Mouse (Mus musculus) midbrain, embryonic 11.5 days (tissue): Measurements from ENCODE around the gene Idua. TPM values are rescaled to one million over a fixed set of nuclear protein-coding genes. Genes with fewer than 3 reads are reported as not detected.

Experiments used
- ATAC-seq: fragments of 200-750 bp; cut with Nextera tagmentation; 2 replicates; pipeline ENCODE4 v1.8.0; 2017; ENCODE audit warnings: moderate TSS enrichment, moderate library complexity; ENCODE audit not compliant: low FRiP score
- DNase-seq: peaks from one replicate; pipeline ENCODE4 v3.0.0; 2015; ENCODE audit warnings: low spot score; ENCODE audit errors: missing footprints
- H3K27ac ChIP-seq: fragments of 300-500 bp; sonication (generic); 2 replicates; pipeline ENCODE4 v1.5.1; 2014; ENCODE audit warnings: low read depth, low read length
- H3K27me3 ChIP-seq: fragments of 300-500 bp; sonication (generic); 2 replicates; pipeline ENCODE4 v1.6.1; 2014; ENCODE audit warnings: mild to moderate bottlenecking, low read length, moderate library complexity, mixed read lengths; ENCODE audit not compliant: control insufficient read depth, insufficient read depth
- H3K36me3 ChIP-seq: fragments of 300-500 bp; sonication (generic); 2 replicates; pipeline ENCODE4 v1.6.1; 2014; ENCODE audit warnings: mild to moderate bottlenecking, low read length, moderate library complexity, mixed read lengths; ENCODE audit not compliant: control insufficient read depth, insufficient read depth
- H3K4me1 ChIP-seq: fragments of 300-500 bp; sonication (generic); 2 replicates; pipeline ENCODE4 v1.6.1; 2014; ENCODE audit warnings: low read length; ENCODE audit not compliant: control insufficient read depth, insufficient read depth
- H3K4me2 ChIP-seq: fragments of 300-500 bp; sonication (generic); 2 replicates; pipeline ENCODE4 v1.6.1; 2014; ENCODE audit warnings: mild to moderate bottlenecking, moderate library complexity
- H3K4me3 ChIP-seq: fragments of 300-500 bp; sonication (generic); 2 replicates; pipeline ENCODE4 v1.5.1; 2014; ENCODE audit warnings: low read depth, low read length
- H3K9ac ChIP-seq: fragments of 300-500 bp; sonication (generic); 2 replicates; pipeline ENCODE4 v1.6.1; 2014; ENCODE audit warnings: low read length
- H3K9me3 ChIP-seq: fragments of 300-500 bp; sonication (generic); 2 replicates; pipeline ENCODE4 v1.6.1; 2016; ENCODE audit warnings: low read length; ENCODE audit not compliant: control insufficient read depth
- WGBS: fragments of 180-500 bp; shearing (Covaris S2); extraction: QIAGEN DNeasy Blood & Tissue Kit; methylation state at CpG from one replicate; pipeline ENCODE4 v1.1.7; 2014; 5-methylcytosine and 5-hydroxymethylcytosine counted together
- polyA plus RNA-seq: library from polyadenylated mRNA; unstranded; fragments of >200 nt; fragmentation: Nextera tagmentation; extraction: Ambion mirVana; gene quantifications from 2 replicates; pipeline ENCODE4 v1.2.1, GENCODE M21; 2014

The Idua gene
- polyA plus RNA-seq, 1 experiment from 2014 or later, result 9.2 TPM

- H3K36me3 ChIP-seq, result 0 out of 2 replicates have a peak, but pooled peaks cover 2% of the 10 kb centered on the region
- ATAC-seq (no peak), DNase-seq (no peak)
- H3K9me3 ChIP-seq, result no peaks in the 10 kb centered on the region
- H3K4me3 ChIP-seq, result no peak within 1 kb of the TSS
- H3K9ac ChIP-seq, result no peak within 1 kb of the TSS
- no peaks in the 10 kb centered on the region for H3K27me3 ChIP-seq
- H3K4me2 ChIP-seq, result no peak within 1 kb of the TSS
- H3K4me1 ChIP-seq, result peaks cover 3% of the 10 kb centered on the region
- WGBS, result 82% methylated on average over 9 of the region's 9 CpGs
- no peak within 1 kb of the TSS for H3K27ac ChIP-seq
Measured at GRCm38 (mm10) chr5:108675251-108675816, 15.2 kb downstream of the Idua start, which contains the start of gene Slc26a1. Gene Slc26a1 (minus strand): TSS chr5:108675569.

- Histone ChIP-seq H3K9ac (peak overlapping the region; percentile 64), H3K9me3 (no peaks in the 10 kb centered on the region), H3K4me1 (peaks cover 3% of the 10 kb centered on the region), H3K36me3 (0 out of 2 replicates have a peak, but pooled peaks cover 2% of the 10 kb centered on the region), H3K4me2 (peak overlapping the region; percentile 51), H3K4me3 (peak overlapping the region; percentile 31), H3K27ac (peak overlapping the region; percentile 74), H3K27me3 (no peaks in the 10 kb centered on the region)
- DNase-seq (no peak), ATAC-seq (peak; percentile 63)
- 9% methylated on average over 5 of the region's 5 CpGs for WGBS
Measured at GRCm38 (mm10) chr5:108676772-108677498, 16.8 kb downstream of the Idua start.

DNA sequence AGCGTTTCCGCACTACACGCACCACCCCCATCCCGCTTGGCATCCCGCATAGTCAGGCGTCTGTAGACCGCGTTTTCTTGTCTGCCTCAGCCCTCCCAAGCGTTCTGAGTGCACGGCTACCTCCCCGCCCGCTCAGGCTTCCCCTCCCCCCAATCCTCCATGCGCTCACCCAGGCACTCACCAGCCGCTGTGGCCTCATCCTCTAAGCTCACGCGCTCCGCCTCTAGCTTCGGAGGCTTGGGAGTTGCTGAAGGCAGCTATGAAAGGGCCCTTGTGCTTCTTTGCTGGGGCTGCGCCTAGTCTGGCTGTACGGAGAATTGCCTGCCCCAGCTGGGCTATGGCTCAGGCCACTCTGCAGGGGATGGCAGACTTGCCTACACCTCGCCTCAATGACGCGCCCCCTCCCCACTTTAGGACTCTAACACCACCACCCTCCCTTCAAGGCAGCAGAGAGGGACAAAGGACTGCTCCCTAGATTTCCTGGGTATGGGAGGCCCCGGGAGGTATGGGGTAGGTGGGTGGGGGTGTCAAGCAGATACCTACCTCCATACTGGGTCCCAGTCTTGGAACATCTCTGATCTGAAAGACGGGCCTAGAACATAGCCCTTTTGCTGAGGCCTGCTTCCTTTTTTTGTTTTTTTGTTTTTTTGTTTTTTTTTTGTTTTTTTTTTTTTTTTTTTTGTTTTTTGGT is 17.6 kb downstream of the Idua start:
- DNase-seq, result peak; percentile 97
- Histone ChIP-seq H3K27ac (peak overlapping the region; percentile 74), H3K4me3 (peak overlapping the region; percentile 31), H3K36me3 (0 out of 2 replicates have a peak, but pooled peaks cover 2% of the 10 kb centered on the region), H3K9me3 (no peaks in the 10 kb centered on the region), H3K9ac (peak overlapping the region; percentile 64), H3K4me2 (peak overlapping the region; percentile 51), H3K27me3 (no peaks in the 10 kb centered on the region), H3K4me1 (peaks cover 3% of the 10 kb centered on the region)
- ATAC-seq, result peak; percentile 92
- 3% methylated on average over 25 of the region's 25 CpGs for WGBS

GRCm38 (mm10) chr5:108678296-108678854 is 18.2 kb downstream of the Idua start:
- Histone ChIP-seq H3K9ac (no peak overlapping the region), H3K27ac (no peak overlapping the region)
- WGBS, result 85% methylated on average over 6 of the region's 6 CpGs

GRCm38 (mm10) chr5:108679909-108680308 is 19.8 kb downstream of the Idua start:
- H3K27me3 ChIP-seq, result no peaks in the 10 kb centered on the region
- H3K4me1 ChIP-seq, result peaks cover 3% of the 10 kb centered on the region
- no peaks in the 10 kb centered on the region for H3K9me3 ChIP-seq
- ATAC-seq (no peak), DNase-seq (peak; percentile 78)
- no peak overlapping the region for H3K4me3 ChIP-seq
- 63% methylated on average over 3 of the region's 3 CpGs for WGBS
- H3K27ac ChIP-seq, result no peak overlapping the region
- no peaks in the 10 kb centered on the region for H3K36me3 ChIP-seq
- no peak overlapping the region for H3K4me2 ChIP-seq
- H3K9ac ChIP-seq, result no peak overlapping the region

More at GRCm38 (mm10) chr5:108678296-108678854, 18.2 kb downstream of the Idua start:
- no peak for ATAC-seq
- H3K27me3 ChIP-seq, result no peaks in the 10 kb centered on the region
- no peaks in the 10 kb centered on the region for H3K36me3 ChIP-seq
- H3K9me3 ChIP-seq, result no peaks in the 10 kb centered on the region
- no peak overlapping the region for H3K4me3 ChIP-seq
- H3K4me2 ChIP-seq, result no peak overlapping the region
- peak; percentile 73 for DNase-seq
- H3K4me1 ChIP-seq, result peaks cover 3% of the 10 kb centered on the region

DNA sequence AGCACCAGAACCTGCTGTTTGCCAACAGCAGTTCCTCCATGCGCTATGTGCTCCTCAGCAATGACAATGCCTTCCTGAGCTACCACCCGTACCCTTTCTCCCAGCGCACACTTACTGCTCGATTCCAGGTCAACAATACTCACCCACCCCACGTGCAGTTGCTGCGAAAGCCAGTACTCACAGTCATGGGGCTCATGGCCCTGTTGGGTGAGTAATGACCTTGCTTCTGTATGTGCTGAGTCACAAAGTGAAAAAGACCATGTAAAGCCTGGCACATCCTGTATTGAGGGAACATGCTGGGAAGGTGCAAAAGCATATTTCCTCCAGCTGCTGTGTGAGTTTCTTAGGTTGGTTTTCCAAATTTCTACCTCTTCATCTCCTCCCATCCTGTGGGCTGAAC is 20.7 kb downstream of the Idua start:
- ATAC-seq (no peak), DNase-seq (peak; percentile 73)
- H3K36me3 ChIP-seq, result no peaks in the 10 kb centered on the region
- no peak overlapping the region for H3K4me2 ChIP-seq
- 89% methylated on average over 6 of the region's 6 CpGs for WGBS
- no peak overlapping the region for H3K9ac ChIP-seq
- H3K9me3 ChIP-seq, result no peaks in the 10 kb centered on the region
- H3K4me1 ChIP-seq, result peaks cover 3% of the 10 kb centered on the region
- no peak overlapping the region for H3K27ac ChIP-seq
- no peak overlapping the region for H3K4me3 ChIP-seq
- H3K27me3 ChIP-seq, result no peaks in the 10 kb centered on the region

DNA sequence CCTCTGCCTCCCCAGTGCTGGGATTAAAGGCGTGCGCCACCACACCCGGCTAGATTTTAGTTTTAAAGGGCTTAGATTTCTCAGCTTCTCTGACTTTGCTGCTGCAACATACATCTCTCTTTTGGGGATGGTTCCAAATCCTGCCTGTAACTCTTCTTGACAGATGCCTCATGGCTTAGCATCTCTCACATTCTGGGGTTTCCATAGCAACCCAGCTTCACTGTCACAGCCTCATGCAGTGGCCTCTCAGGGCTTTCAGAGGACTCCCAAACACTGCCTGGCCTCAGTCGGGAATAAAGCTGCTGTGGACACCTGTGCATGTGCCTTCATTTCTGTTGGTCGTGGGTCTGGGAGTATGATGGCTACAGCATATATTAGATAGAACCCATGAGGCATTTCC is 29.0 kb downstream of the Idua start:
- Histone ChIP-seq H3K4me2 (no peak overlapping the region), H3K36me3 (no peaks in the 10 kb centered on the region), H3K27ac (no peak overlapping the region), H3K27me3 (peaks cover 14% of the 10 kb centered on the region), H3K4me3 (no peak overlapping the region), H3K9me3 (no peaks in the 10 kb centered on the region), H3K9ac (no peak overlapping the region), H3K4me1 (peaks cover 9% of the 10 kb centered on the region; the same call in 1 of the 2 replicates)
- 70% methylated on average over 5 of the region's 5 CpGs for WGBS
- peak; percentile 85 for DNase-seq
- no peak for ATAC-seq

GRCm38 (mm10) chr5:108691152-108691551 is 31.0 kb downstream of the Idua start:
- 76% methylated on average over 4 of the region's 4 CpGs for WGBS
- DNase-seq (no peak), ATAC-seq (no peak)
- Histone ChIP-seq H3K27ac (no peak overlapping the region), H3K4me2 (no peak overlapping the region), H3K4me1 (peaks cover 18% of the 10 kb centered on the region), H3K9me3 (no peaks in the 10 kb centered on the region), H3K36me3 (no peaks in the 10 kb centered on the region), H3K27me3 (peaks cover 14% of the 10 kb centered on the region), H3K4me3 (no peak overlapping the region), H3K9ac (no peak overlapping the region)
